28 mouse cellular contexts compared by ENCODE assay signal in genomic region chr17:48235773-48236370, GRCm38 (mm10). TPM values are rescaled to one million over a fixed set of nuclear protein-coding genes. Genes with fewer than 3 reads are reported as not detected.
DNase-seq lines count a peak whose midpoint lies in the region; ATAC-seq lines count a peak whose summit lies in the region.
"Had no signal": no experiment of that assay in that cellular context is flagged by ENCODE, and none has a peak within 500 bp of the region (broad histone marks: within the 10 kb centered on the region; RNA-seq: fewer than 3 reads in every experiment).

No protein-coding gene starts in this region.

- intact Hi-C loops in heart, postnatal 36 days (cut with DNase I): no loop called here

- no peak overlapping the region for H3K4me2 ChIP-seq in embryonic facial prominence, embryonic 14.5 days (ENCODE audit: low read depth, low read length)
- no peak overlapping the region for H3K4me2 ChIP-seq in limb, embryonic 12.5 days
- H3K4me2 ChIP-seq: forebrain, embryonic 15.5 days; heart, embryonic 11.5 days; hindbrain, embryonic 15.5 days had no signal

- H3K27ac ChIP-seq in embryonic facial prominence, embryonic 14.5 days (replicated peaks; ENCODE audit: low read depth, low read length): no peak overlapping the region
- no peak overlapping the region for H3K27ac ChIP-seq in embryonic facial prominence, embryonic 10.5 days (replicated peaks)
- no peak overlapping the region for H3K27ac ChIP-seq in limb, embryonic 12.5 days
- H3K27ac ChIP-seq: forebrain, embryonic 15.5 days; gastrocnemius, adult 2 months; hindbrain, embryonic 15.5 days had no signal

- DNase-seq in embryonic facial prominence, embryonic 14.5 days (ENCODE audit: low spot score): peak; percentile 20
- no peak for DNase-seq in embryonic facial prominence, embryonic 10.5 days (ENCODE audit: low spot score)
- DNase-seq in spleen, postnatal 4 days (ENCODE audit: low spot score in 2 of 2): peak; percentile 3 to 27
- no peak for DNase-seq in spleen, postnatal 36 days (ENCODE audit: low spot score in 2 of 2)
- peak; percentile 58 for DNase-seq in mesoderm, embryonic 11.5 days (ENCODE audit: low read depth, low spot score)
- no peak for DNase-seq in layer of hippocampus, adult 11-12 months (ENCODE audit: low spot score)
- no peak for DNase-seq in heart, postnatal 36 days
- DNase-seq: adrenal gland, postnatal 14 days; cerebellum, adult 11-12 months; cerebellum, adult 9-10 months; cerebellum, postnatal 25 days; gastrocnemius, adult 2 months; gastrocnemius, postnatal 25 days; heart, adult 18-20 months had no signal

- H3K27me3 ChIP-seq in embryonic facial prominence, embryonic 14.5 days (replicated peaks; ENCODE audit: control insufficient read depth, insufficient read depth, low read length): no peaks in the 10 kb centered on the region
- no peaks in the 10 kb centered on the region for H3K27me3 ChIP-seq in embryonic facial prominence, embryonic 10.5 days (replicated peaks; ENCODE audit: low read depth, poor library complexity, severe bottlenecking)
- no peaks in the 10 kb centered on the region for H3K27me3 ChIP-seq in limb, embryonic 12.5 days
- H3K27me3 ChIP-seq: forebrain, embryonic 15.5 days; hindbrain, embryonic 15.5 days had no signal

- no peak for ATAC-seq in embryonic facial prominence, embryonic 14.5 days (ENCODE audit: low read depth)
- peak; percentile 77 for ATAC-seq in limb, embryonic 12.5 days (ENCODE audit: insufficient number of reproducible peaks, insufficient read depth, low FRiP score, low TSS enrichment, low read depth)
- ATAC-seq: activated CD4-positive, CD25-positive, alpha-beta regulatory T cell, adult 4 months; forebrain, embryonic 15.5 days; inflammation-experienced regulatory T-cells, adult 6 months had no signal

- no peaks in the 10 kb centered on the region for H3K36me3 ChIP-seq in embryonic facial prominence, embryonic 14.5 days (ENCODE audit: control insufficient read depth, insufficient read depth, low read length)
- H3K36me3 ChIP-seq in embryonic facial prominence, embryonic 10.5 days (replicated peaks): no peaks in the 10 kb centered on the region
- H3K36me3 ChIP-seq in limb, embryonic 12.5 days: no peaks in the 10 kb centered on the region
- H3K36me3 ChIP-seq: forebrain, embryonic 15.5 days; hindbrain, embryonic 15.5 days had no signal

- no peak overlapping the region for H3K9ac ChIP-seq in embryonic facial prominence, embryonic 14.5 days (ENCODE audit: low read depth, low read length)
- no peak overlapping the region for H3K9ac ChIP-seq in limb, embryonic 12.5 days (replicated peaks)
- H3K9ac ChIP-seq: forebrain, embryonic 15.5 days; hindbrain, embryonic 15.5 days had no signal

- 0 out of 2 replicates have a peak, but pooled peaks cover 3% of the 10 kb centered on the region for H3K9me3 ChIP-seq in embryonic facial prominence, embryonic 14.5 days (ENCODE audit: control insufficient read depth, low read length)
- no peaks in the 10 kb centered on the region for H3K9me3 ChIP-seq in embryonic facial prominence, embryonic 10.5 days
- H3K9me3 ChIP-seq in limb, embryonic 12.5 days: no peaks in the 10 kb centered on the region
- H3K9me3 ChIP-seq: forebrain, embryonic 15.5 days; hindbrain, embryonic 15.5 days had no signal

- WGBS in embryonic facial prominence, embryonic 14.5 days: 57% methylated on average over 4 of the region's 4 CpGs
- WGBS in embryonic facial prominence, embryonic 10.5 days: 57% methylated on average over 4 of the region's 4 CpGs
- WGBS in limb, embryonic 12.5 days: 37% methylated on average over 4 of the region's 4 CpGs

- H3K4me1 ChIP-seq in embryonic facial prominence, embryonic 14.5 days (ENCODE audit: control insufficient read depth, insufficient read depth, low read length): no peaks in the 10 kb centered on the region
- no peaks in the 10 kb centered on the region for H3K4me1 ChIP-seq in embryonic facial prominence, embryonic 10.5 days
- H3K4me1 ChIP-seq in limb, embryonic 12.5 days (replicated peaks): peaks cover 9% of the 10 kb centered on the region
- H3K4me1 ChIP-seq: forebrain, embryonic 15.5 days; hindbrain, embryonic 15.5 days had no signal

- H3K4me3 ChIP-seq in embryonic facial prominence, embryonic 14.5 days (ENCODE audit: low read depth, low read length): no peak overlapping the region
- no peak overlapping the region for H3K4me3 ChIP-seq in embryonic facial prominence, embryonic 10.5 days
- H3K4me3 ChIP-seq in limb, embryonic 12.5 days (replicated peaks): no peak overlapping the region
- H3K4me3 ChIP-seq: forebrain, embryonic 15.5 days; gastrocnemius, adult 2 months; hindbrain, embryonic 15.5 days had no signal

RNA-seq across cellular contexts. Expression of gene Trem1, which starts 3.3 kb away (rescaled TPM):
- 0.08 TPM in 1 of 2 replicates, not detected in the other for polyA plus RNA-seq in embryonic facial prominence, embryonic 14.5 days (2014; fragmentation: Nextera tagmentation; extraction: Ambion mirVana)
- not detected in 2 replicates for polyA plus RNA-seq in embryonic facial prominence, embryonic 10.5 days (2016; fragmentation: Nextera tagmentation; extraction: Ambion mirVana)
- 0.13 TPM in 1 of 2 replicates, not detected in the other for polyA plus RNA-seq in limb, embryonic 12.5 days (2016; fragmentation: Nextera tagmentation; extraction: Ambion mirVana)
- total RNA-seq in heart, postnatal 36 days (2021): not detected
- total RNA-seq: gastrocnemius, adult 2 months; gastrocnemius, postnatal 25 days; heart, postnatal 25 days; MEL had no signal
- polyA plus RNA-seq: activated CD4-positive, CD25-positive, alpha-beta regulatory T cell, adult 4 months; C2C12; cortical plate, adult 2 months; forebrain, embryonic 11.5 days; forebrain, embryonic 15.5 days; hindbrain, embryonic 11.5 days; hindbrain, embryonic 15.5 days; inflammation-experienced regulatory T-cells, adult 6 months had no signal

RNA-seq across cellular contexts. Expression of gene Trem3, which starts 11.7 kb away (rescaled TPM):
- 0.24 TPM in 1 of 2 replicates, not detected in the other for polyA plus RNA-seq in embryonic facial prominence, embryonic 14.5 days (2014; fragmentation: Nextera tagmentation; extraction: Ambion mirVana)
- not detected in 2 replicates for polyA plus RNA-seq in embryonic facial prominence, embryonic 10.5 days (2016; fragmentation: Nextera tagmentation; extraction: Ambion mirVana)
- polyA plus RNA-seq in limb, embryonic 12.5 days (2016; fragmentation: Nextera tagmentation; extraction: Ambion mirVana): not detected in 2 replicates
- total RNA-seq in heart, postnatal 36 days (2021): not detected
- total RNA-seq: gastrocnemius, adult 2 months; gastrocnemius, postnatal 25 days; heart, adult 18-20 months; heart, postnatal 25 days; MEL had no signal
- polyA plus RNA-seq: activated CD4-positive, CD25-positive, alpha-beta regulatory T cell, adult 4 months; C2C12; forebrain, embryonic 11.5 days; forebrain, embryonic 15.5 days; heart, embryonic 11.5 days; heart, embryonic 16.5 days; hindbrain, embryonic 11.5 days; hindbrain, embryonic 15.5 days; inflammation-experienced regulatory T-cells, adult 6 months had no signal

RNA-seq across cellular contexts. Expression of gene Treml4, which starts 28.2 kb away (rescaled TPM):
- 0.13 and 0.21 TPM in 2 replicates for polyA plus RNA-seq in embryonic facial prominence, embryonic 14.5 days (2014; fragmentation: Nextera tagmentation; extraction: Ambion mirVana)
- 0.11 and 0.16 TPM in 2 replicates for polyA plus RNA-seq in embryonic facial prominence, embryonic 10.5 days (2016; fragmentation: Nextera tagmentation; extraction: Ambion mirVana)
- not detected in 2 replicates for polyA plus RNA-seq in limb, embryonic 12.5 days (2016; fragmentation: Nextera tagmentation; extraction: Ambion mirVana)
- under 1 TPM in 1 of 2 experiments, not detected in 1; 0.19 TPM for total RNA-seq in heart, postnatal 36 days (2021)
- total RNA-seq: gastrocnemius, adult 2 months; gastrocnemius, postnatal 25 days had no signal
- polyA plus RNA-seq: C2C12; embryonic facial prominence, embryonic 11.5 days; forebrain, embryonic 11.5 days; forebrain, embryonic 15.5 days had no signal

Comparison
In these comparisons a context has a peak if more than half of its experiments do, and no peak if none do; other contexts are left out.
1. DNase-seq: peak in embryonic facial prominence, embryonic 14.5 days (single experiment), spleen, postnatal 4 days (2 of 2) and mesoderm, embryonic 11.5 days (single experiment); none in embryonic facial prominence, embryonic 10.5 days (single experiment), spleen, postnatal 36 days (0 of 2), layer of hippocampus, adult 11-12 months (single experiment) and heart, postnatal 36 days (0 of 2).